Mouse (Mus musculus): ENCODE data around the gene Mrgprd. TPM values are rescaled to one million over a fixed set of nuclear protein-coding genes. Genes with fewer than 3 reads are reported as not detected.

Mrgprd gene
- polyA plus RNA-seq, 1 experiment from 2014 or later, result 0.11 TPM

DNA sequence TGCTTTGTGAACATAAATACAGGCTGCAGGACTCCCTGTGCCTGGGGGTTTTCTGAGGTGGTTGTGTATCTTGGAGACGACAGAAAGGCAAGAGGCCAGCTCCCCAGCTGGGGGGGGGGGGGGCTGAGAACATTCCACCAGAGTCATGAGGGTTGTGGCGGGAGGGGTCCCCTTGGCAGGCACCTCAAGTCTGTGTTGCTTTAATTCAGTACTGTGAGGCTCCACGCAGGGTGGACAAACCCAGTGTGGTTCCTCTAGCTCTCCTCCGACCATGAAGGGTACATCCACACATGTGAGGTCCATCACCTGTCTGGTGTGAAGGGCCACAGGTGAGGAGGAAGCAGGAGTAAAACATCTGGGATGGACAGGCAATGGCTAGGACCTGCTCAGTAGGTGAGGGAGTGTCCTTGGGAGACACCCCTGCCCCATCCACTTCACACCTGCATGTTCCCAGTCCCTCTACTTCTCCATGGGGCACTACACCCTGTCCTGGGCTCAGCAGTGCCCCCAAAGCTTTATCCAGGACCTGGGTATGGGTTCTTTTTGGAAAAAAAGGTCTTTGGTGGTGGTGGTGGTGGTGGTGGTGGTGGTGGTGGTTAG lies 19.9 kb downstream of the Mrgprd start:
- 53% methylated on average over 3 of the region's 4 CpGs for WGBS
- no peak for ATAC-seq

GRCm38 (mm10) chr7:145335199-145335598 lies 20.6 kb downstream of the Mrgprd start:
- Histone ChIP-seq H3K36me3 (ENCODE audit: control insufficient read depth, insufficient read depth, low read length) (no peaks in the 10 kb centered on the region), H3K4me3 (ENCODE audit: low read length) (no peak overlapping the region), H3K4me2 (ENCODE audit: low read length) (no peak overlapping the region), H3K27me3 (replicated peaks; ENCODE audit: control insufficient read depth, insufficient read depth, low read length) (no peaks in the 10 kb centered on the region), H3K9me3 (ENCODE audit: control insufficient read depth, low read length) (no peaks in the 10 kb centered on the region), H3K27ac (ENCODE audit: low read depth, low read length) (no peak overlapping the region), H3K4me1 (ENCODE audit: control insufficient read depth, insufficient read depth, low read depth, low read length) (no peaks in the 10 kb centered on the region), H3K9ac (ENCODE audit: low read depth, low read length) (no peak overlapping the region)
- peak; percentile 89 for ATAC-seq

More for the DNA sequence above, 19.9 kb downstream of the Mrgprd start:
- Histone ChIP-seq H3K9me3 (ENCODE audit: control insufficient read depth, low read length) (no peaks in the 10 kb centered on the region), H3K36me3 (ENCODE audit: control insufficient read depth, insufficient read depth, low read length) (no peaks in the 10 kb centered on the region), H3K9ac (ENCODE audit: low read depth, low read length) (no peak overlapping the region), H3K27me3 (replicated peaks; ENCODE audit: control insufficient read depth, insufficient read depth, low read length) (no peaks in the 10 kb centered on the region), H3K4me1 (ENCODE audit: control insufficient read depth, insufficient read depth, low read depth, low read length) (no peaks in the 10 kb centered on the region), H3K4me3 (ENCODE audit: low read length) (no peak overlapping the region), H3K4me2 (ENCODE audit: low read length) (no peak overlapping the region), H3K27ac (ENCODE audit: low read depth, low read length) (no peak overlapping the region)

GRCm38 (mm10) chr7:145335616-145336332 lies 21.1 kb downstream of the Mrgprd start:
- H3K4me2 ChIP-seq (ENCODE audit: low read length), result no peak overlapping the region
- no peak overlapping the region for H3K27ac ChIP-seq (ENCODE audit: low read depth, low read length)
- H3K36me3 ChIP-seq (ENCODE audit: control insufficient read depth, insufficient read depth, low read length), result no peaks in the 10 kb centered on the region
- no peaks in the 10 kb centered on the region for H3K4me1 ChIP-seq (ENCODE audit: control insufficient read depth, insufficient read depth, low read depth, low read length)
- H3K27me3 ChIP-seq (replicated peaks; ENCODE audit: control insufficient read depth, insufficient read depth, low read length), result no peaks in the 10 kb centered on the region
- 0 out of 2 replicates have a peak, but pooled peaks have one; percentile 6 for ATAC-seq
- H3K9ac ChIP-seq (ENCODE audit: low read depth, low read length), result no peak overlapping the region
- H3K4me3 ChIP-seq (ENCODE audit: low read length), result no peak overlapping the region
- H3K9me3 ChIP-seq (ENCODE audit: control insufficient read depth, low read length), result no peaks in the 10 kb centered on the region
- 86% methylated on average over 3 of the region's 3 CpGs for WGBS

DNA sequence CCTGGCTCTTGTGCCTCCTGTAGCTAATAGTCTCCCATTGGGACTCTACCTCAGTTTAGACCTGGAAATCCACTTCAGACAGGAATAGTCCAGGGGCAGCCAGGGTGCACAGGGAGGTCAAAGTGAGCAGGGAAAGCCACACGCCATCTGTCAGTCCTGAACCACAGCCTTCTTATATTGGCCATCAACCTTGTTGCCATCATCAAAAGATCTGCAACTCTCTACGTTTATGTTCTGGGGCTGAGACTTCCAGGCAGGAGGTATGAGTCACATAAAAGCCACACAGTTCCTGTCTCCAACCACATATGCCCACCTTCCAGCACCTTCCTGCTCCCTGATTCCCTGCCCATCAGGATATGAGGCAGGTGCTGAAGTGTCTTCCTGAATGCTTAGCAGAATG lies 23.3 kb downstream of the Mrgprd start:
- H3K27me3 ChIP-seq (replicated peaks; ENCODE audit: control insufficient read depth, insufficient read depth, low read length), result no peaks in the 10 kb centered on the region
- H3K4me2 ChIP-seq (ENCODE audit: low read length), result no peak overlapping the region
- no peaks in the 10 kb centered on the region for H3K9me3 ChIP-seq (ENCODE audit: control insufficient read depth, low read length)
- no peak overlapping the region for H3K27ac ChIP-seq (ENCODE audit: low read depth, low read length)
- no peak overlapping the region for H3K4me3 ChIP-seq (ENCODE audit: low read length)
- no peaks in the 10 kb centered on the region for H3K36me3 ChIP-seq (ENCODE audit: control insufficient read depth, insufficient read depth, low read length)
- H3K9ac ChIP-seq (ENCODE audit: low read depth, low read length), result no peak overlapping the region
- no peak for ATAC-seq
- H3K4me1 ChIP-seq (ENCODE audit: control insufficient read depth, insufficient read depth, low read depth, low read length), result no peaks in the 10 kb centered on the region
- WGBS, result 83% methylated on average over 2 of the region's 2 CpGs

DNA sequence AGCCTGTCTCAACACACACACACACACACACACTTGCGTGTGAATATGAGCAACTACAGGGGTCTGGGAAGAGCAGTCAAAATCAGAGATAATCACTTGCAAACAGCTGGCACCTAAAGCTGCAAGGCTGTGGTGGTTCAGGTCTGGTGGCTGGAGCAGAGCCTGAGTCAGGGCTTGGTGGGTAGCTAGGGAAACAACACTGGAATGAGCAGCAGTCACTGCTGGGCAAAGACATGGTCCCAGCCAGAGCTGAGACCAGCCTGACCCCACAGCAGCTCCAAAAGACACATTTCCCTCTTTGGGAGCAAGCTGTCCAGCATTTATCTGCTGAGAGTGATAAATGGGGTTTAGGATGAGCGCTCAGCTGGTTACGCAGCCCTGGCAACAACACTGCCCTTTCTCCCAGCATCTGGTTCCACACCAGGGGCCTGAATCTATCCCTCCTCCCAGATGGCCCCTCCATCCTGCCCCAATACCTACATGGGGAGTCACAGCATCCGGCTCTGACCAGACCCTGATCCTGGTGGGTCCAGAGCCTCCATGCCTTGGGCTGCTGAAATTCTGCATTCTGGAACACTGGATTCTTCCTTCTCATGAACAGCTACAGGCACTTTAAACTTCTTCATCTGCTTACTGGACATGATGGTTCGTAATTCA lies 25.7 kb downstream of the Mrgprd start:
- Histone ChIP-seq H3K36me3 (ENCODE audit: control insufficient read depth, insufficient read depth, low read length) (no peaks in the 10 kb centered on the region), H3K9me3 (ENCODE audit: control insufficient read depth, low read length) (no peaks in the 10 kb centered on the region), H3K4me3 (ENCODE audit: low read length) (no peak overlapping the region), H3K9ac (ENCODE audit: low read depth, low read length) (no peak overlapping the region), H3K4me2 (ENCODE audit: low read length) (no peak overlapping the region), H3K4me1 (ENCODE audit: control insufficient read depth, insufficient read depth, low read depth, low read length) (no peaks in the 10 kb centered on the region), H3K27ac (ENCODE audit: low read depth, low read length) (no peak overlapping the region), H3K27me3 (replicated peaks; ENCODE audit: control insufficient read depth, insufficient read depth, low read length) (no peaks in the 10 kb centered on the region)
- WGBS, result 82% methylated on average over 5 of the region's 5 CpGs
- no peak for ATAC-seq

Other genes with a start within 250 kb of the Mrgprd start
- gene 1810010D01Rik, start 106.7 kb upstream of the Mrgprd start, polyA plus RNA-seq (2015; fragmentation: Nextera tagmentation; extraction: Ambion mirVana), result not detected in 2 replicates
- gene Tpcn2, start 30.8 kb upstream of the Mrgprd start, polyA plus RNA-seq (2015; fragmentation: Nextera tagmentation; extraction: Ambion mirVana), result 2.8 and 3.3 TPM in 2 replicates
- 3.6 and 5.3 TPM in 2 replicates for gene Mrgprf, start 14.0 kb upstream of the Mrgprd start, polyA plus RNA-seq (2015; fragmentation: Nextera tagmentation; extraction: Ambion mirVana)